Mouse (Mus musculus) heart, embryonic 13.5 days (tissue): ENCODE data around the gene Cfap299. TPM values are rescaled to one million over a fixed set of nuclear protein-coding genes. Genes with fewer than 3 reads are reported as not detected.

Experiments
- ATAC-seq: fragments of 200-750 bp; cut with Nextera tagmentation; 2 replicates; pipeline ENCODE4 v1.8.0; 2017; ENCODE audit warnings: moderate TSS enrichment; ENCODE audit not compliant: insufficient number of reproducible peaks, low FRiP score, low TSS enrichment; ENCODE audit errors: extremely low read depth
- H3K27ac ChIP-seq: fragments of 300-500 bp; sonication (generic); replicated peaks from 2 replicates; pipeline ENCODE4 v1.5.1; 2015; ENCODE audit warnings: moderate library complexity, mild to moderate bottlenecking, inconsistent platforms
- H3K27me3 ChIP-seq: fragments of 300-500 bp; sonication (generic); replicated peaks from 2 replicates; pipeline ENCODE4 v1.6.1; 2015; ENCODE audit warnings: mild to moderate bottlenecking, inconsistent platforms
- H3K36me3 ChIP-seq: fragments of 300-500 bp; sonication (generic); 2 replicates; pipeline ENCODE4 v1.6.1; 2015; ENCODE audit warnings: mild to moderate bottlenecking, inconsistent platforms
- H3K4me1 ChIP-seq: fragments of 300-500 bp; sonication (generic); 2 replicates; pipeline ENCODE4 v1.6.1; 2015; ENCODE audit warnings: inconsistent platforms
- H3K4me2 ChIP-seq: fragments of 300-500 bp; sonication (generic); 2 replicates; pipeline ENCODE4 v1.6.1; 2015; ENCODE audit warnings: inconsistent platforms, mild to moderate bottlenecking, moderate library complexity
- H3K4me3 ChIP-seq: fragments of 300-500 bp; sonication (generic); 2 replicates; pipeline ENCODE4 v1.5.1; 2015; ENCODE audit warnings: moderate library complexity, mild to moderate bottlenecking, inconsistent platforms
- H3K9ac ChIP-seq: fragments of 300-500 bp; sonication (generic); 2 replicates; pipeline ENCODE4 v1.6.1; 2015; ENCODE audit warnings: inconsistent platforms, mild to moderate bottlenecking, moderate library complexity
- H3K9me3 ChIP-seq: fragments of 300-500 bp; sonication (generic); 2 replicates; pipeline ENCODE4 v1.6.1; 2016; ENCODE audit warnings: inconsistent platforms
- WGBS: fragments of 180-500 bp; shearing (Covaris S2); methylation state at CpG from one replicate; pipeline ENCODE4 v1.1.7; 2015; ENCODE audit warnings: mixed read lengths; 5-methylcytosine and 5-hydroxymethylcytosine counted together
- polyA plus RNA-seq: library from polyadenylated mRNA; unstranded; fragments of >200 nt; fragmentation: Nextera tagmentation; extraction: Ambion mirVana; gene quantifications from 2 replicates; pipeline ENCODE4 v1.2.1, GENCODE M21; 2015

Gene Cfap299
- polyA plus RNA-seq, 1 experiment from 2014 or later: 0.40 TPM

DNA sequence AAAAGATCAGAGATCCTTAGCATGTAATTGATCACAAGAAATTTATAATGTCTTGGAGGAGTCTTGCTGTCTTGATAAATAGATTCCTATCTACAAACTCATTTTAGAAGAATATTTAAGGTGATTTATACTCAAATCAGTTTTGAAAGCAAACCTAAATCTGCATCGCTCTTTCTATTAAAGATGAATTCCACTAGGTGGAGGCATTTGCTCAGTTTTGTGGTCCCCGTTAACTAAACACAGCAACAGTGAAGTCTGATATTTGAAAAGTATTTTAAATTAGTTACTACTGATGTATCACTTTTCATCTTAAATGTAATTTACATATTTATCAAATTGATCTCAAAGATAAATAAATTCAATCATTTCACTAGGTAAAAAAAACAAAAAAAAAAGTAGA is 15.5 kb downstream of the Cfap299 start:
- Histone ChIP-seq H3K27me3 (no peaks in the 10 kb centered on the region), H3K9ac (no peak overlapping the region), H3K36me3 (no peaks in the 10 kb centered on the region), H3K27ac (no peak overlapping the region), H3K4me1 (no peaks in the 10 kb centered on the region), H3K9me3 (no peaks in the 10 kb centered on the region), H3K4me3 (no peak overlapping the region), H3K4me2 (no peak overlapping the region)
- no peak for ATAC-seq
- 65% methylated on average over 2 of the region's 2 CpGs for WGBS

DNA sequence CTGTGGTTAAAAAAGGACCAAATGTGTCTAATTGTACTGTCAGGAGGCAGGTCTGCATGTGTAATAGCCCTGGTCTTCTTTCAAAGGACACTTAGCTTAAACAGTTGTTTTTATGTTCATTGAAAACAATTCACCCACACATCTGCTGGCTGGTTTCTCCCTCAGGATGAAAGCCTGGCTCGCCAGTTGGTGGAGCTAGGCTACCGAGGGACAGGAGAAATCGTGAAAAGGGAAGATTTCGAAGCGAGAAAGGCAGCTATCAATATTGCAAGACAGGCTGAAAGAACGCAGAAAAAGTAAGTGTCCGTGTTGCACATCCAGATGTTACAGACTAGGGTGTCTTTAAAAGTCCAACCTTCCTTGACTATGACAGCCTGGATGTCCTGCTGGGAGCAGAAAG is 17.0 kb downstream of the Cfap299 start:
- Histone ChIP-seq H3K4me2 (no peak overlapping the region), H3K9ac (no peak overlapping the region), H3K36me3 (no peaks in the 10 kb centered on the region), H3K4me3 (no peak overlapping the region), H3K27ac (no peak overlapping the region), H3K27me3 (no peaks in the 10 kb centered on the region), H3K9me3 (no peaks in the 10 kb centered on the region), H3K4me1 (no peaks in the 10 kb centered on the region)
- no peak for ATAC-seq
- WGBS: 67% methylated on average over 7 of the region's 7 CpGs

DNA sequence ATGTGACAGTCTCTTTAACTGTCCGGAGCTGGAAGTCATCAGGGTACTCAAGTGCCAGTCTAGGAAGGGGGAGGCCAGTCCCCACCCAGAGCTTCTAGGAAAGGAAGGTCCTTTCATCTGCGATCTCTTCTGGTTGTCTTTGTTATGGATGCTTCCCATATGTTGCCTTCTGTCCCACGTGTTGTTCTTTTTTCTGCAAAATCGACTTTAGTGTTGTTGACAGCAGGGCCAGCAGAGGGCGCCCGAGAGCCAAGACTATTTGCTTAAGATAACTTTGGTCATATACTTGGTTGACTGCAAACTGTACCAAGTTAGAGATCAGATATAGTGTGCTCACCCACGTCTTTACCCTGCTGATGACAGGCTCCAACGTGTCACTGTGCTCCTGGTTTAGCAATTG is 19.5 kb downstream of the Cfap299 start:
- 9% methylated on average over 8 of the region's 8 CpGs for WGBS
- H3K4me2 ChIP-seq: no peak overlapping the region
- no peaks in the 10 kb centered on the region for H3K4me1 ChIP-seq
- ATAC-seq: no peak
- no peaks in the 10 kb centered on the region for H3K36me3 ChIP-seq
- H3K27me3 ChIP-seq: no peaks in the 10 kb centered on the region
- no peak overlapping the region for H3K4me3 ChIP-seq
- no peak overlapping the region for H3K9ac ChIP-seq
- no peaks in the 10 kb centered on the region for H3K9me3 ChIP-seq
- H3K27ac ChIP-seq: no peak overlapping the region

DNA sequence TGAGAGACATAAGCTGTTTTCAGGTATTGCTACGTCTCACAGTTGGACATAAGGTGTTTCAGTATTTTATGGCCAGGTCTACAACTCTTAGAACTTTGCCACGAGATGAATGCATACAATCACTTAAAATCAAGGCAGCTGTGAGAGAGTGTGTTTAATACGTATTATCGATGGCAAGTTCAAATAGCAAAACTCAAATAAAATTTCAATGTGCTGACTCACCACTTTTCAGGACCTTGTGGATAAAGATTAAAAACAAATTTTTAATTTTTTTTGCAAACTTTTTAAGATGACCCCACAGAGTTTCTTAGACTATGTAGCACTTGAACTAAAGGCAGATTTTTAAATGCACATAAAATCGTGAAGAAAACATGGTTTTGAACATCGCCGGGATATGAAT is 30.8 kb downstream of the Cfap299 start:
- no peaks in the 10 kb centered on the region for H3K4me1 ChIP-seq

DNA sequence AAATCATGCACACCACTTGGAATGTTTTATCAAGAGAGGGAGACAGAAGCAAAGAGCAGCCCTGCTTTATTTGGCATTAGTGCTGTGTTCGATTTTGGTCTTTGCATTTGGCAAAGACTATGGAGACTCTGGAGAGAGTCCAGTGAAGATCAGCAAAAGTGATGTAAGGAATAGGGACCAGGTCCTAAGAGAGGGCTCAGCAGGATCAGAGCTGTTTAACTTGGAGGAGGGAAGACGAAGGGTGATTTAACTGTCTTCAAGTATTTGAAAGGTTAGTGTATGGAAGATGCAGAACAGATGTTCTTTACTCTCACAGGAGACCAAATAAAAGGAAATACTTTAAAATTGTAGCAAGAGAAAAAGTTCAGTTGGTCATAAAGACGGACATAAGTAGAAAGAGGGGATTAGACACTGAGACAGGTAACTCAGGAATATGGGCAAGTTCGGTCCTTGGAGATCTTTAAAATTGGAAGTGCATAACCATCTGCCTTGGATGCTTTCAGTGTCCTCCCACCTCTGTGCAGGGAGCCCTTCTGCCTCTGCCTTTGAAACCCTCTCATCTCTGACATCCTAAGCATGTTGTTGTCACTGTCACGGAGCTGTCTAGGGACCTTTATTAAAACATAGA is 31.8 kb downstream of the Cfap299 start:
- Histone ChIP-seq H3K27me3 (no peaks in the 10 kb centered on the region), H3K9me3 (no peaks in the 10 kb centered on the region), H3K4me3 (no peak overlapping the region), H3K4me2 (no peak overlapping the region), H3K27ac (no peak overlapping the region), H3K4me1 (no peaks in the 10 kb centered on the region), H3K9ac (no peak overlapping the region), H3K36me3 (no peaks in the 10 kb centered on the region)
- no peak for ATAC-seq
- 71% methylated on average over 5 of the region's 5 CpGs for WGBS

More for the DNA sequence above, 30.8 kb downstream of the Cfap299 start:
- ATAC-seq: no peak
- no peaks in the 10 kb centered on the region for H3K36me3 ChIP-seq
- no peak overlapping the region for H3K27ac ChIP-seq
- no peaks in the 10 kb centered on the region for H3K27me3 ChIP-seq
- H3K9me3 ChIP-seq: no peaks in the 10 kb centered on the region
- no peak overlapping the region for H3K9ac ChIP-seq
- WGBS: 83% methylated on average over 7 of the region's 7 CpGs
- H3K4me2 ChIP-seq: no peak overlapping the region
- no peak overlapping the region for H3K4me3 ChIP-seq

DNA sequence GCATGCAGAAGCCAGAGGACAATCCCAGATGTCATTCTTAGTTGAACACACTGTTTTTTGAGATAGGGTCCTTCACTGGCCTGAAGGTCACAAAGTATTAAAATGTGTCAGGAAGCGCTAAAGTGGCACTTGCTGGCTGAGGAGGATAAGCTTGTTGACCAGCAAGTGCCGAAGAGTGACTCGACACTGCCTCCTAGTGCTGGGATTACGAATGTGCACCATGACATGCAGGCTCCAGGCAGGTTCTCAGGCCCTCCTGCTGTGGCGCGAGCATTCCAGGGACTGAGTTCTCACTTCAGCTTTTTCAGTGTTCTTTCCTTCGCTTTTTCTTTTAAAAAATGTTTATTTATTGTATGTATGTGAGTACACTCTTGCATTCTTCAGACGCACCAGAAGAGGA is 34.3 kb downstream of the Cfap299 start:
- 34% methylated on average over 8 of the region's 8 CpGs for WGBS
- ATAC-seq: no peak
- no peak overlapping the region for H3K9ac ChIP-seq

DNA sequence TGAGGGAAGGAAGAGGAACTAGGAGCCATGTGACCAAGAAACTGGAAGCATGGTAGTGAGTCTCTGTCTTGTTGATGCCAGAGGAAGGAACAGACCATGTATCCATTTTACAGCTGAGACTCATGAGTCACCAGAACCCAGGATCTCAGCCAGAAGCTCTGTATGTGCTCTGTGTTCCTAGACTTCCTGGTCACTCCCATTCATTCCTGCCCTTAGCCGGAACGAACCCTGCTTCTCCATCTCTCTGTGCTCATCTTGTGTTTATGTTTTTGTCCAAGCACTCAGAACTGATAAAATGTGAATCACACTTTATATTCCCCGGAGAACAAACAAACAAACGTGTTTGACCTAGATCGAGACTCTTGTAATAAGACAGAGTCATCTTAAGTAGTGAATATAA is 36.2 kb downstream of the Cfap299 start:
- ATAC-seq: no peak
- no peaks in the 10 kb centered on the region for H3K9me3 ChIP-seq
- no peak overlapping the region for H3K4me3 ChIP-seq
- no peak overlapping the region for H3K4me2 ChIP-seq
- no peak overlapping the region for H3K27ac ChIP-seq
- H3K4me1 ChIP-seq: no peaks in the 10 kb centered on the region
- no peak overlapping the region for H3K9ac ChIP-seq
- H3K27me3 ChIP-seq: no peaks in the 10 kb centered on the region
- WGBS: 69% methylated on average over 5 of the region's 5 CpGs
- H3K36me3 ChIP-seq: no peaks in the 10 kb centered on the region

More for the DNA sequence above, 34.3 kb downstream of the Cfap299 start:
- H3K27ac ChIP-seq: no peak overlapping the region
- H3K4me3 ChIP-seq: no peak overlapping the region
- H3K4me1 ChIP-seq: no peaks in the 10 kb centered on the region
- H3K36me3 ChIP-seq: no peaks in the 10 kb centered on the region
- H3K4me2 ChIP-seq: no peak overlapping the region
- no peaks in the 10 kb centered on the region for H3K27me3 ChIP-seq
- H3K9me3 ChIP-seq: no peaks in the 10 kb centered on the region

DNA sequence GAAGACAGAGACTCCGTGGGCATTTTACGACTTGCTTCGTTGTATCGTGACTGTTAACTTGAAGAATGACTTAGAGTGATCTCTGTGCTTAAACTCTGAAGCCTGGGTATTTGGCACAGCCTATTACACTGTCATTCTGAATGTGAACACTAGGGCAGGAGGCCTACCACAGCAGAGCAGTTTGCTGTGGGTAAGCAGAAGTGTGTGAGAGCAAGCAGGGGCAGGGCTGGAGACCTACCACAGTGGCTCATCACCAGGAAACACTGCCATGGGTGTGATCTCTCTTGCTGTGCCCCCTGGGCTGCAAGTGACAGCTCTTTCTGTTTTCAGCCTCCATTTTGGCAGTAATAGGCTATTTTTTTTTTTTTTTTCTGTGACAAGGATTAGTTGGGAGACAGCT is 39.7 kb downstream of the Cfap299 start:
- Histone ChIP-seq H3K27ac (no peak overlapping the region), H3K4me3 (no peak overlapping the region), H3K27me3 (no peaks in the 10 kb centered on the region), H3K9ac (no peak overlapping the region), H3K36me3 (no peaks in the 10 kb centered on the region), H3K4me2 (no peak overlapping the region), H3K4me1 (no peaks in the 10 kb centered on the region), H3K9me3 (no peaks in the 10 kb centered on the region; the same call in 1 of the 2 replicates)
- WGBS: 66% methylated on average over 4 of the region's 4 CpGs
- no peak for ATAC-seq

DNA sequence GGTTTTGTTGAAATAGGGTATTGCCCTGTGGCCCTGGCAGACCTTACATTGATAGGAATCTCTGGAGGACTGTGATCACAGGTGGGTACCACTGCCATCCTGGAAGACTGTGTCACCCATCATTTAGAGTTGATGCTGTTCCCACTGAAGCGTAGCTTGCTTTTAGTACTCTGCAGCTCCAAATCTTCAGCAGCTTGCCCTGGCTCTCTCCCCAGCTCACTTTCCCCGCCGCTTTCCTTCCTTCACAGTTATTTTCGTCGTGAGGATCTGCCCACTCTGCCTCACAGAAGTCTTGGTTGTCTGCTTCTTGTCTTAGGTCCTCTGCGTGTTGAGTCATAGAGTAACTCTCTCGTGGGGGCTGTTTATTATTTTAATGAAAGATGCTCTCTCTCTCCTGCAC is 40.3 kb downstream of the Cfap299 start:
- whole genome bisulfite sequencing: 52% methylated on average over 7 of the region's 7 CpGs
- ATAC-seq: no peak

DNA sequence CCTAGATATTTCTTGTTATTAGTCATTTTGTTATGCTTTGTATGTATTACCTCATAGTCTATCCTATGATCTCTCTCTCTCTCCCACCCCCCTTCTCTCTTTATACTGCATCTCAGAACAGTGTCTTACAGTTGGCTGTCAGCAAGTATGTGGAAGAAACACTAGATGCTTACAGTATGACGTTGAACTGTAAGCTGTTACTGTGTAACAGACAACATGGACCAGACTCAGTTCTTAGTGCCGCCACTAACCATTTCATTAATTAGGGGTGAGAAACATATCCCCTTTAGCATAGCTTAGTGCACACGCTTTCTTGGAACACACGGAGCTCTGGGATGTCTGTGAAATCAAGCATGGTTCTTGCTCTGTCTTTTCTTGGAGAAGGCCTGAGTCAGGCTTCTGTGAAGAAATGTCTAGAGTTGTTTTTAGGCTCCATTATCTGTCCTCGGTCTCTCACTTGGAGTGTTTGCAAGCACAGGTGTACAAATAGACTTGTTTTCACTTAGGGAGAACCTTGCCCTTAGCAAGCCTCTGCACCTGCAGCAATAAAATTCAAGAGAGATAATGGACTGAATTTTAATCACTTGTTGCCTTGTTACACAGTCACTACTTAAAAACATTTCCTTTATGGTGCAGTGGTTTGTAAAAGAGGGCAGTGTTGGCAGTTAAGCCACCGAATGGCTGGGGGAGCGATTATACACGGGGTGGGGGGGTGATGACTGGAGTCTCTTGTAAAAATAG is 47.1 kb downstream of the Cfap299 start:
- no peak for ATAC-seq
- H3K36me3 ChIP-seq: no peaks in the 10 kb centered on the region
- no peak overlapping the region for H3K4me3 ChIP-seq
- no peak overlapping the region for H3K4me2 ChIP-seq
- 73% methylated on average over 8 of the region's 8 CpGs for WGBS
- no peaks in the 10 kb centered on the region for H3K27me3 ChIP-seq
- no peak overlapping the region for H3K27ac ChIP-seq
- no peaks in the 10 kb centered on the region for H3K4me1 ChIP-seq
- H3K9me3 ChIP-seq: no peaks in the 10 kb centered on the region; the same call in 1 of the 2 replicates
- H3K9ac ChIP-seq: no peak overlapping the region

More for the DNA sequence above, 40.3 kb downstream of the Cfap299 start:
- H3K36me3 ChIP-seq: no peaks in the 10 kb centered on the region
- no peak overlapping the region for H3K9ac ChIP-seq
- no peak overlapping the region for H3K27ac ChIP-seq
- H3K4me1 ChIP-seq: no peaks in the 10 kb centered on the region
- H3K9me3 ChIP-seq: no peaks in the 10 kb centered on the region; the same call in 1 of the 2 replicates
- no peaks in the 10 kb centered on the region for H3K27me3 ChIP-seq
- H3K4me3 ChIP-seq: no peak overlapping the region
- H3K4me2 ChIP-seq: no peak overlapping the region

DNA sequence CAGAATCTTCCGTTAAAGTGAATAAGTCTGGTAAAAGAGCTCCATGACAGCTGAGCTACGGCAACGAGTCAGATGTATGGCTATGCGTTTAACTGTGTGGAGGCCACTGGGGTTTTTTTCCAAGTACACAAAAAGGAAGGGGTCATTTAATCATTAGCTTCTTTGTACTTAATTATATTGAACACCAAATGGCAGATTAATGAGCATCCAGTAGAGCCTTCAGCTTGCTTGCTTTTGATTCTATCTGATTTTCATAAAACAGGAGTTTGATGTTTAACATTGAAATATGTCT is 47.6 kb downstream of the Cfap299 start:
- no peak overlapping the region for H3K4me3 ChIP-seq
- no peaks in the 10 kb centered on the region for H3K36me3 ChIP-seq
- no peaks in the 10 kb centered on the region for H3K27me3 ChIP-seq
- no peak for ATAC-seq
- no peak overlapping the region for H3K9ac ChIP-seq
- H3K27ac ChIP-seq: no peak overlapping the region
- H3K9me3 ChIP-seq: no peaks in the 10 kb centered on the region; the same call in 1 of the 2 replicates
- WGBS: 73% methylated on average over 4 of the region's 4 CpGs
- no peaks in the 10 kb centered on the region for H3K4me1 ChIP-seq
- no peak overlapping the region for H3K4me2 ChIP-seq

DNA sequence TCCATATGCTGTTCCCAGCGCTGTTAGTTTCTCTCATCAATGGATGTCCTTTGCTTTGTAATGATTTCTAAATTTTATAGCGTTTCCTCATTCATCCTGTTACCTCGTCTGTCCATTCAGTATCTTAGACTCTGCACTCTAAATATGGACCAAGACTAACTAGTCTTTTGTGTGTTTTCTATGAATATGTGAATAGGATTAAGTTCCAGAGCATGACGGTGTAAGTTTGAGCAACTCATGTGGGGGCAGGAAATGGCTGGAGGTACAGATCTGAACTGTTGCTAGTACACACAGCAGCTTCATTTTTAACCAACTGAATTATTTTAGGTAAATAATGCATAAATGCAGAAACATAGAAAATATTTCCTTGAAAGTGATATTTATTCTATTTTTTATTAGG is 51.3 kb downstream of the Cfap299 start:
- Histone ChIP-seq H3K27me3 (no peaks in the 10 kb centered on the region), H3K4me1 (no peaks in the 10 kb centered on the region), H3K9me3 (no peaks in the 10 kb centered on the region), H3K4me3 (no peak overlapping the region), H3K36me3 (no peaks in the 10 kb centered on the region), H3K27ac (no peak overlapping the region), H3K4me2 (no peak overlapping the region), H3K9ac (no peak overlapping the region)
- WGBS: 77% methylated on average over 4 of the region's 4 CpGs
- ATAC-seq: no peak
